Mouse (Mus musculus) CD4-positive, CD25-positive, alpha-beta regulatory T cell, adult 4 months (primary cell): ENCODE data around the gene Ssbp3. TPM values are rescaled to one million over a fixed set of nuclear protein-coding genes. Genes with fewer than 3 reads are reported as not detected.

ENCODE experiments used
- ATAC-seq: one replicate; pipeline ENCODE4 v1.8.0; 2017
- polyA plus RNA-seq, 2 experiments: library from polyadenylated mRNA; unstranded; fragments of 100-300 nt; shearing (Covaris generic); gene quantifications; one replicate each; pipeline ENCODE4 v1.2.1; 2017

The Ssbp3 gene
- polyA plus RNA-seq, 2 experiments from 2014 or later, result 60.0 to 60.9 TPM

GRCm38 (mm10) chr4:107013119-107013816 lies 102.8 kb downstream of the Ssbp3 start:
- no peak for ATAC-seq

DNA sequence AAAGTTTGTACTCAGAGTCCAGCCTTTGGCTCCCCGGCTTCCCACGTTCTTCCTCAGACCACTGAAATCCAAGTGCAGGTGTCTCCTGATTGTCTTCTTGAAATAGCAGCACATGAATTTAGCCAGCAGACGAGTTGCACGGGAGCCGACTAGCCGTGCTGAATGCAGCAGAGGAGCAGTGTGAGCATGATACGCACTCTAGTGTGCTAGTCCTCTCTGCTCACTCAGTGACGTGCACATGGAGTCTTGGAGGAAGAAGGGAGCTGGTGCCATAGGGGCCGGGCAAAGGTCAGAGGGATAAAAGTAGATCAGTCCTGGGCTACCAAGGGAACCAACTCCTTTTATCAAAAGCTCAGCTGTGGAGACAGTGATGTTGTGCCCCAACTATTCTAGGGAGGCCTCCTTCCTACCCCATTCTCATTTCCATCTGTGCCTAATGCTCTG lies 103.3 kb downstream of the Ssbp3 start:
- no peak for ATAC-seq

GRCm38 (mm10) chr4:107015971-107016511 lies 105.5 kb downstream of the Ssbp3 start:
- no peak for ATAC-seq

GRCm38 (mm10) chr4:107017257-107017656 lies 106.8 kb downstream of the Ssbp3 start:
- ATAC-seq, result no peak

DNA sequence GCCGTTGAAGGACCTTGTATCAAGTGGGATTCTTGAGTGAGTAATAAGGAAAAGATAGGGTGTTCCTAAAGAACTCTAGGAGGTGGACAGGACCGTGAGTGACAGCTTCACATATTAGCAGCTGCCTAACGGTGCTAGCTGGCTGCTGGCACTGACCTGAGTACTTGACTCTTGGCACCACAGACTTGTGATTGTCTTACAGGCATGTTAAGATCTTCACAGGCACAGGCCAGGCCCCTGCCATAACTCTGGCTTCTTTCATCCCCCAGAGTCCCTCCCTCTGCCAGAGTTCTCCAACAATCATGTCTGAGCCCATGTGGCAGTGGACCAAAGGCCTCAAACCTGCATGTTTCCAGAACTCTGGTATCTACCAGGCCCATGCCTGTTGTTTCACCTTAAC lies 108.0 kb downstream of the Ssbp3 start:
- no peak for ATAC-seq

- ATAC-seq, result no peak
Observed at GRCm38 (mm10) chr4:107019027-107019426, 108.5 kb downstream of the Ssbp3 start.

DNA sequence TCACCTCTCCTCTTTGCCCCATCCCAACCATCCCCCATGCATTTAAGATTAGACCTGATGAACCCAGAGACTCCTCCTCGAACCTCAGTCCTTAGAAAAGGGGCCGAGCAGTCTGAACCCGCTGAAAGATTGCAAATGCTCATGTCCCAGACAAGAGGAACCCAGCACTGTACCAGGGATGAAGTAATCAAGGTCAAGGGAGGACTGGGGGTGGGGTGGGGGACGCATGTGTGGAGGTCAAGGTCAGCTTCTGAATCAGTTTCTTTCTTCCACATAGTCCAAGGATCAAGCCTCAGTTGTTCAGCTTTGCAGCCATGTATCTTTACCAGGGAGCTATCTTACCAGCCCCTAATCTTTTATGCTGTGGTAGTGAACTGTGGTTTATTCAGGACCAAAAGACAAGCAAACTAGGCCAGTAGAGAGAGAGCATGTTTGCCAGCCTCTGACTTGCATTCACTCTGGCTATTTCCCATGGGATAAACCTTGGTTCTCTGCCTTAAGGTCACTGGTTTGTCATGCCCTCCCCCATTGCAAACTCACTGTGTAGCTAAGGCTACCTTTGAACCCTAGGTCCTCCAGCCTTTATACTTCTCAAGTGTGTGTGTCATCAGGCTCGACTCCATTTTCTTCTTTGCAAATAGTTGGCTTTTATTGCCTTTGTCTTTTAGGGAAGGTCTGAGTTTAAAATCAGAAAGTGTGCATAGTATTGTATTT lies 109.9 kb downstream of the Ssbp3 start:
- no peak for ATAC-seq

DNA sequence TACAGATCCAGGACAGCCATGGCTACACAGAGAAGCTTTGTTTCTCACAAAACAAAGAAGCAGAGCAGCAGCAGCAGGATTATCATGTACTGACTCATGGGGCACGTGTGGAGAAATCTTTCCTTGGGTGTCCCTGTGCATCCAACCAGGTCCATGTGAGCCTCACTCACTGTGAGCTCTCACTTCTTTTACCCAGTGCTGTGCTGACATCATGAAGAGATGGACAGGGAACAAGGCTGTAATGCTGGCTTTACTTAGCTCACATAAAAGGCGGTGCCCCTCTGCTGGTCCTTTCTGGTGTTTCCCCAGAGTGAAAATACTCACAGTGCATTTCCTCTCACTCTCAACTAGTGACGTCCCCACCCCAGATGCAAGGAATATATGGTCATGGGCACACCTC lies 111.0 kb downstream of the Ssbp3 start:
- ATAC-seq, result no peak

- no peak for ATAC-seq
Observed at GRCm38 (mm10) chr4:107024899-107025298, 114.4 kb downstream of the Ssbp3 start.

DNA sequence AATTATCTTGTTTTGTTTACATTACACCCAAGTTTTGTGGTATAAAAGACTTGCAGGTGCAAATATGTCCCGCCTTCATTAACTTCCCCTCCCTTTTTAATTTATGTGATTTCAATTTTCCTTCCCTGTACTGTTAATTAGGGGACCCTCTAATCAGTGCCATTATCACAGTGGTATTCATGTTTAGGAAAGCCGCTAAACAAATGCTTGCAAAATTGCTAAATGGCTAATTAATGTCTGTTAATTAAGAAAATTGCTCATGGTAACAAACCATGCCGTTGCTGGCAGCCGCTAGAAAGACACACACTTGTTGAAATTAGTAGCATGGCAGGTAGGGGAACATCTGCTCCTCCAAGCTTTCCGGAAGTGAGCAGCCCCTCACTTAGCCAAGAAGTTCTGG lies 114.9 kb downstream of the Ssbp3 start:
- ATAC-seq, result no peak

- ATAC-seq, result no peak
Observed at GRCm38 (mm10) chr4:107026451-107026850, 116.0 kb downstream of the Ssbp3 start.

DNA sequence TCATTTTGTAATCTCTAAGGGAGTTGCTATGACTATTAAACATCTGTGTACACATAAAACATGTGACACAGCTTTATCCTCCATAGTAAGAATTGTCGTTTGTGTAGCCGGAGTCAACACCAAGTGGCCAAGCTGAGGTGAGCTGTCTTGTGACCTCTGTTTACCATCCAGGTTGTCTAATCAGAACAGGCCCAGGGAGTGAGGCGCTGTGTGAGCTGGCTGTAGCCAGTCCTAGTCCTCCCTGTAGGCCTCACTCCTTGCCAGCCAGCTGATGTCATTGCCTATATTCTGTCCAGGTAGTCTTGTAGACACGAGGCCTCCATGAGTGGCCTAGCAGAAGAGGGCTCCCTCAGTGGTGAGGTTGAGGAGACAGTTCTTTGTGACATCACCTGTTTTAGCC lies 125.2 kb downstream of the Ssbp3 start:
- no peak for ATAC-seq

DNA sequence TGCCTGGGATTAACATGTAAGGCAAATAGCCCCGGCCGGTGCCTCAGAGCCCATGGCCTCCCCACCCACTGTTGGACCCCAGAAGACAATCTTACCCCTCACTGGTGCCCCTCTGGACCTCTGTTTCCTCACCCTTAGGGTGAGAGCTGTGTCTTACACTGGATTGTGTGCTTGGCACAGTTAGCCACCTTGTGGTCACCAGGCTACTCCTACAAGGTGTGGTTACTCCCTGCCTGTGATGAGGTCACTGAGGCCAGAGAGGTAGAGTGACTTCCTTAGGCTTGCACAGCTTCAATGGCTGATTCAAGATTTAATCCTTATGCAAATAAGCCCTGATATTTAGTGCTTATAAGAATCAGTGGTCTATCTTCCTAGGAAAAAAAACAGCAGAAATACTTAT lies 126.5 kb downstream of the Ssbp3 start:
- ATAC-seq, result no peak

DNA sequence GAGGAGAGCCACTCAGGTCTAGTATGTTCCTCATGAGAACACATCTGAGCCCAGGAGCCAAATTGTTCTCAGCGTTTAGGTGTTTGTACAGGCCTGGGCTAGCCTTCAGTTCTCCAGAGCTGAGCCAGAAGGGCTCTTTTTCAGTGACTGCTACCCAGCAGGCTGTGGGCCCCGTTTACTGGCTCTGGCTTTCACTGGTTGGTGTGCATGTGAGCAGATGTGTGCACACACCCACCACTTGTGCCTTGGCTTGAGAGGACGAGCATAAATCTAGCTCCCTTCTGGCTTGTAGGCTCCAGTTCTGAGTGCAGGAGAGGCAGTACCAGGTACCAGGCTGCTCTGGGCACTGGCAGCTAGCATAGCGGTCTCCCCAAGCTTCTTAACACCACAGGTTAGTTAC lies 127.8 kb downstream of the Ssbp3 start:
- no peak for ATAC-seq

- ATAC-seq, result no peak
Observed at GRCm38 (mm10) chr4:107039270-107039669, 128.8 kb downstream of the Ssbp3 start.

DNA sequence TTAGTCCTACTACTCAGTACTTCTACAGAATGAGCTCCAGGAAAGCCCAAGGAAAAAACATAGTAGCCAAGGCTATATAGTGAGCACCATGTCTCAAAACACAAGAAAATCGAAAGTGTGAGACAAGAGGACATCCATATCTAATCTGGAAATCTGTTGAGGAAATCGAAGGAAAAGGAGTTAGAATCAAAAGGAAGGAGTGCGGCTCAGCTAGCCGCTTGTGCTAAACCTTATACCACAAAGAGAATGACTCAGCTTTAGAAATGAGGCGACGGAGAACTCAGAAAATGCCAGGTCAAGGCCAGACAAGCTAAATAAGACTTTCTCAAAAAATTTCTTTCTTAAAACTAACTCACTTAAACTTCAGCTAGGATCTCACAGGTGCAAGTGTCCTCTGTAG lies 131.8 kb downstream of the Ssbp3 start:
- no peak for ATAC-seq

GRCm38 (mm10) chr4:107045188-107045587 lies 134.7 kb downstream of the Ssbp3 start:
- ATAC-seq, result no peak

GRCm38 (mm10) chr4:107047806-107048205 lies 137.3 kb downstream of the Ssbp3 start:
- ATAC-seq, result no peak

DNA sequence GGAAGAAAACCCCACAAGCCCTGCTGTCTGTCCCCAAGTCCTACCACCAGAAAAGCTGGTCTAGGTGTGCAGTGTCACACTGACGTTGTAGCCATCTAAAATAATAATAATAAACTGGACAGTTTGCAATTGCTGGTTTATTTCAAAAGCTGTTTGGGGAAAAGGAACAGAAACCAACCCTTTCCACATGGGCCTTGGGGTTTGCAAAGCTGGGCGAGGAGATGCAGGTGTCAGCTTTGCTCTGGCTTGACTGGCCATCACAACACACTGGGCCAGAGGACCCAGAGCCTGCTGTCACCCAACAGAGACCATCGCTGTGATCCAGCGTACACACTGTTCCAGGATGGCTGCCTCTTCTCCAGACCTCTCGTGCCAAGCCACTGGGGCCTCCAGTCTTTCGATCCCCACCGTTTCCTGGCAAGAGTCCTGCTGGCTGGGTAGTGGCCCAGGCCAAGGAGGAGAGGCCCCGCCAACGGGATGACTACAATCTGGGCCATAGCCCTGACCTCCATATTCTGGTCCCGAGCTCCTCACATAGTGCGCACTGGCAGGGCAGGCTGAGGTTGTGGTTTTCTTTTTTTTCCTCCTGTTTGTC lies 138.2 kb downstream of the Ssbp3 start:
- no peak for ATAC-seq

- ATAC-seq, result no peak
Observed at GRCm38 (mm10) chr4:107051889-107052288, 141.4 kb downstream of the Ssbp3 start.

DNA sequence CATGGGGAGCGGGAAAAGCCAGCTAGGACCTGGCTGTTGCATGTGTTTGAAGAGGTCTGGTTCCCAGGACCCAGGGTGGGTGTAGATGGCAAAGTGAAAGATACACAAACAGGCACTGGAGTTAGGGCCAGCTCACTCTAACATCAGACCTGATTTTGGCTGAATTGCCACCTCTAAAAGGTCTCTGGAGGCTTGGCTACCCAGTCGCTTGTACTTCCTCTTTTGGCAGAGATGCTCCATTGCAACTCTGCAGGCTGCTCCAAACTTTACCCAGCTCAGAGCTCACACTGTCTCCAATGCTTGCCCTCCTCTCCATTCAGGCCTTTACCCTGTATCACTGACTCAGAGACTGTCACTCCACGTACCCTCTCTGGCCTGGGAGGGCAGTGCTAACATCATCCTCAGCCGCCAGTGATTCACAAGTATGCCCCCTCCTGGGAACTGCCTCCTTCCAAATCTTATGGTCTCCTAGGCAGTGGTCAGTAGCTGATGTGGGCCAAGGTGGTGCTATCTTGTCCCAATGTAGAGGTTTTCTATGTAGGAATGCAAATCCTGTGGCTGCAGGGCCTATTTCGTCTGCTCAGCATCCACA lies 142.6 kb downstream of the Ssbp3 start:
- no peak for ATAC-seq

DNA sequence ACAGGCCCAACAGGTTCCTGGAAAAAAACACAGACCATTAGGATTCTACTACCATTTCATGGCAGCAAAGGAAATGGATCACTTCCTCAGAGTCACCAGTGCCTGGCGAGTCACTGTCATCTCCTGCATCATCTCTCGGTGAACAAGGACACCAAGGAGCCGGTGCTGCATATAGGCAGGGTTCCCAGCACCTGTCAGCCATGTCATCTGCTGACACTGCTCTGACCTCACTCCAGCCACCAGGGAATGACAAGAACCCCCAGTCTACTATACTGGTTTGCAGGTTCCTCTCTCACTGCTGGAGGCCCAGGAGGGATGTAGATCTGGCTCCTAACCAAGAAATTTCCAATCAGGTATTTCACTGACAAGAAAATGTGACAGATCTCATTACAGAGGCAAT lies 145.6 kb downstream of the Ssbp3 start:
- ATAC-seq, result no peak

GRCm38 (mm10) chr4:107058346-107058745 lies 147.8 kb downstream of the Ssbp3 start:
- ATAC-seq, result no peak
